Mouse (Mus musculus) neural tube, embryonic 10.5 days (tissue): ENCODE results near the gene Rasgrp4.
"Not testable (repeated sequence)": the region's sequence is repeated elsewhere in the genome, so short reads cannot be mapped to it uniquely, and the experiment has no call there.

ENCODE experiments used
- DNase-seq: peaks from one replicate; pipeline ENCODE4 v3.0.0-alpha.2; 2017; ENCODE audit warnings: low spot score; ENCODE audit errors: extremely low spot score

Gene Rasgrp4

DNA sequence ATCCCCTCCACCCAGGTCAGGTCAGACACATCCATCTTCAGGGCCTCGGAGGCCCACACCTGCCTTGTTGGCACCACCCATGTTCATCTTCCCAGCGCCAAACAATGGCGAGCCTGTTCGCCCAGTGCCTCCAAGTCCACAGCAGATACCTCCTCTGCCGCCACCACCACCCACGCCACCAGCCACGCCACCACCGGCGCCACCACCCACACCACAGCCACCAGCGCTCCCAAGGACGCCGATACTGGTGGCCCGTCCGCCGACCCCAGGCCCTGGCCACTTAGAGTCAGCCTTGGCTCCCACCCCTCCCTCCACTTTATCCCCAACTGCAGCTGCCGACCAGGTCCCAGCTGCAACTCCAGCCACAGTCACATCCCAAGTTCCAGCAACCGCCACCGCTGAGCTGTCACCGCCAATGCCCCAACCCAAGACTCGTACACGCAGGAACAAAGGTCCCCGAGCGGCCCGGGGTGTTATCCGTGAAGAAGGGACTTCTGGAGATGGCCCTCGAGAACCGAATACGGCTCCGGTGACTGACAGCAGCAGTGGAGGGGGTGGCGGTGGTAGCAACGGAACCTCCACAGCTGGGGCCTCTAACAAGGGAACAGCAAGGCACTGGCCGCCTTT lies 37.9 kb downstream of the Rasgrp4 start:
- DNase-seq: peak; percentile 42

DNA sequence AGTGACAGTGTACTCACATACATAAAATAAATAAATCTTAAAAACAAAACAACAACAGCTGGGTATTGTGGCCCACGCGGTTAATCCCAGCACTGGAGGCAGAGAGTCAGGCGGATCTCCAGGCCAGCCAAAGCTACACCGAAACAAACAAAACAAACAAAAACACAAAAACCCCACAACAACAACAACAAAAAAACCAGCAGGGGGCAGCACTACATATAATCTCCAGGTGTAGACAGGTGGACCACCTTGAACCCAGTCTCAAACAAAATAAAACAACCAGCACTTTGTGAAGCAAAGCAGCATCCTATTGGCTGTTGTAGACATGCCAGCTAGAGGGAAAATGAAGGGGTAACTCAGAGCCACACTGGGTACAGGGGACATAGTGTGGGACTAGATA lies 43.5 kb downstream of the Rasgrp4 start:
- no peak for DNase-seq

DNA sequence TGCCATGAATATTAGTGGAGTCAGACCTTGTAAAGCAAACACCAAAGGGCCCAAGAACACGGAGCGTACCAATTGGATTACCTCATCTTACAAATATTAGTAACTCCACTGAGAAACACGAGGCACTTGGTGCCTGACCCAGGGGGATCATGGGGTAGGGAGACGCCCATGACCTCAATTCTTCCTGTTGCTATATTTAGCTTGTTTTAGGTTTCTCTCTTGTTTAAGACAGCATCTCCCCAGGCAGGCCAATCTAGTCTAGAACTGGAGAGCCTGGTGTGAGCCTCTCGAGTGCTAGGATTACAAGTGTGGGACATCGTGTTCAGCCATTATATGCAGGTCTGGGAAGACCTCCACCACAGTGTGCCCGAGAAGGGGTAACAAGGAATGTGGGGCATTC lies 44.7 kb downstream of the Rasgrp4 start:
- no peak for DNase-seq

DNA sequence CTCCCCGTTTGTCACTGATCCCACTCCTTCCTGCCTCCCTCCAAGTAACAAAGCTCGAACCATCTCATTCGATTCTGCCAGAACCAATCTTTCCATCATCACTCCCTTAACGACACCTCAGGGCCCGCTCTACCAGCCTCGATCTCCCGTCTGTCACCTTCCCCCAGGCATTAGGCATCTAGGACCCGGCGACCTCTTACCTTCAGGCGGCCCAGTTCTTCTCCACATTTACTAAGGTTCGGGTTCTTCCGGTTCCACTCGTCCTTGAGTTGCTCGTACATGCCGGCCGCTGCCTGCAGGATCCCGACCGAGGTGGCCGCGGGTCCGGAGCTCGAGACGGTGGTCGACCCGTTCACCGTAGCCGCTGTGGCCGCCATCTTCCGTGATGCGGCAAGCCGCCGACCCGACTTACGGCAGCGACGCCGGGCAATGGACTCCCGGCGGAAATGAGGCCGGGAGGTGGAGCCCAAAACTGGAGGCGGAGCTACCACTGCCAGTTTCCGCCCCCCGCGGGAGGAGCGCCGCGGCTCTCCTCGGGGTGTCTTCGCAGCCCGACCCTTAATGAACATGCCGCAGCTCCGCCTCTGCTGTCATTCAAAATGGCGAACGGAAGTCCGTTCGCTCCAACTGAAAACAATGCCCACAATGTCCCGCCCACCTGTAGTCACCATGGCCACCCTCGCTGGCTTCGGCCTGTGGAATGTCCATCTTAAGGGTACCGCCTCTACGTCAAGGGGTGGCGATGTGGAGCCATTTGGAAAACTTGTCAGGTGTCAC lies 45.6 kb downstream of the Rasgrp4 start, which contains the start of gene Psmd8:
TSS of gene Psmd8 (minus strand) at position 625 of the 777 bp plus-strand sequence.
- peak; percentile 93 for DNase-seq

DNA sequence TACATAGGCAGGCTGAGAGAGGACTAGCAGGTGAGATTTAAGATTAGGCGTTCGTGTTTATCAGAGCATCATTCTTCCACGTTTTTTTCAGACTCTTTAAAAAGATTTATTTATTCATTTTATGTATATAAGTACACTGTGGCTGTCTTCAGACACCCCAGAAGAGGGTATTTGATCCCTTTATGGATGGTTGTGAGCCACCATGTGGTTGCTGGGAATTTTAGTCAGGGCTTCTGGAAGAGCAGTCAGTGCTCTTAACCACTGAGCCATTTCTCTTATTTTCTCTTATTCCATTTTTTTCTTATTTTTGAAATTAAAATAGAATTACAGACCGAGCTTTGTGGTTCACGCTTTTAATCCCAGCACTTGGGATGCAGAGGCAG lies 46.2 kb downstream of the Rasgrp4 start:
- DNase-seq: no peak

DNA sequence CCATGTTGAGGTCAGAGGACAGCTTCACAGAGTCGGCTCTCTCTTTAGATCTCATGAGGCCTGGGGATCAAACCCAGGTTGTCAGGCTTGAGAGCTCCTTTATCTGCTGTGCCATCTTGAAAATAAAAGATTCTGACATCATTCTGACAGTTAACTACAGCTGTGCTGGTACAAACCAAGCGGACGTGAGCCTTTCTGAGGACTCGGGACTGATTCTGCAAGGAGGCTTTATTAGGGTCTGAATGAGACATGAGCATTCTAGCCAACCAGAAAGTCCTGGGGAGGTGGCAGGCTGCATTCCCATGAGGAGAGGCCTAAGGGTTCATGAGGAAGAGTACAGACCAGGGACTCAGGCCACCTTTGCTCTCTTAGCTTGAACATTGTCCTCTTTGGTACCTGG lies 46.7 kb downstream of the Rasgrp4 start:
- not testable (repeated sequence) for DNase-seq

DNA sequence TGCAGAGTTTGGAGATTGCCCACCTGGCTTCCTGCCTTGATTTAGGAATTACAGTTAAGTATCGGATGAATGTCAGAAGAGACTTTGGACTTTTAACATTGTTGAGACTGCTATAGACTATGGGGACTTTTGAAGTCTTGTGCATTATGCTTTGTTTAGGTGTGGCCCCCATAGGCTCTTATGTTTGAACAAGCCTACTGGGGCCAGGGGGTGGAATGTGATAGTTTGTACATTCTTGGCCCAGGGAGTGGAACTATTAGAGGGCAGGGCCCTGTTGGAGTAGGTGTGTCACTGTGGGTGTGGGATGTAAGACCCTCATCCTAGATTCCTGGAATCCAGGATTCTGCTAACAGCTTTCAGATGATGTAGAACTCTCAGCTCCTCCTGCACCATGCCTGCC lies 59.6 kb downstream of the Rasgrp4 start:
- not testable (repeated sequence) for DNase-seq

DNA sequence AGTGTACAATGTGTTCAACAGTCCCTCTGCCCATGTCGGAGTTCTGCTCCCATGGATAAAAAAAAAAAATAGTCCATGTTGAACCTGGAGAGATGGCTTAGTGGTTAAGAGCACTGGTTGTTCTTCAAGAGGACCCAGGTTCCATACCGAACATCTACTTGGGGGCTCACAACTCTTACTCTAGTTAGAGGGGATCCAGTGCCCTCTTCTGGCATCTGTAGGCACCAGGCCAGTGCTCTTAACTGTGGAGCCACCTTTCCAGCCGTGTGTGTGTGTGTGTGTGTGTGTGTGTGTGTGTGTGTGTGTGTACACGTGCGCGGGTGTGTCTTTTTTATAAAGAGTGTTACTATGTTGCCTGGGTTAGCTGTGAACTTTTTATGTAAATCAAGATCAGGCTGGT lies 67.9 kb downstream of the Rasgrp4 start:
- DNase-seq: no peak
